Mouse (Mus musculus): ENCODE measurements around the gene Ankrd55. TPM values are rescaled to one million over a fixed set of nuclear protein-coding genes. Genes with fewer than 3 reads are reported as not detected.

Gene Ankrd55
- polyA plus RNA-seq, 1 experiment: 0.18 TPM

DNA sequence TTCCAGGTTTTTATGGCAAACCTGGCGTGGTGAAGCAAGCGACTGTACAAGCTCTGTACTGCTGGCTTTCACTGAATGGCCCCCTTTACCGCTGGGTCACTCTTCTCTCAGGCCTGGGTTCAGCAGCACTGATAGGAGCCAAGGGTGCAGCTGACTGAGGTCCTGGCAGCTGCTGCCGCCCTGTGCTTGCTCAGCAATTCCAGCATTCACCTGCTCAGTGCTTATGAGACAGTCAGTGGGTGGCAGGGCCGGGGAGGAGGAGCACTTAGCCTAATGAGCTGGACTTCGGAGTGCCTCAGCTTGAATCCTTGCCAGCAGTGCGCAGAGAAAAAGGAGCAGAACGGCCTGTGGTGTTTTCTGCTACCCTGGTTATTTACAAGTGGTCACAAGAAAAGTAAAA is 87.5 kb downstream of the Ankrd55 start:
- H3K79me2 ChIP-seq (ENCODE audit: control insufficient read depth, insufficient read depth): no peaks in the 10 kb centered on the region
- no peak overlapping the region for H3K4me3 ChIP-seq (ENCODE audit: insufficient read depth, poor library complexity, severe bottlenecking)
- no peaks in the 10 kb centered on the region for H3K27me3 ChIP-seq (ENCODE audit: control insufficient read depth, insufficient read depth, insufficient read length)
- H3K79me3 ChIP-seq (ENCODE audit: low read depth): no peaks in the 10 kb centered on the region
- no peaks in the 10 kb centered on the region for H3K36me3 ChIP-seq (ENCODE audit: control insufficient read depth, insufficient read depth)
- H3ac ChIP-seq (ENCODE audit: control insufficient read depth, insufficient read length, low read depth): no peak overlapping the region
- TF ChIP-seq MYOD1 (IDR thresholded peaks at IDR 0.05; ENCODE audit: control insufficient read depth, insufficient read length, low read depth) (no peak), FOSL1 (IDR thresholded peaks at IDR 0.05; ENCODE audit: insufficient read depth, low read length, poor library complexity, severe bottlenecking) (no peak), USF1 (IDR thresholded peaks at IDR 0.05; ENCODE audit: low read depth) (no peak), MYOG (IDR thresholded peaks at IDR 0.05; ENCODE audit: control insufficient read depth, extremely low read depth, insufficient read length) (no peak), MAX (IDR thresholded peaks at IDR 0.05) (no peak), CTCF (IDR thresholded peaks at IDR 0.05; ENCODE audit: control insufficient read depth, insufficient read depth, insufficient read length) (no peak), CEBPB (IDR thresholded peaks at IDR 0.05; ENCODE audit: low read depth) (no peak)

DNA sequence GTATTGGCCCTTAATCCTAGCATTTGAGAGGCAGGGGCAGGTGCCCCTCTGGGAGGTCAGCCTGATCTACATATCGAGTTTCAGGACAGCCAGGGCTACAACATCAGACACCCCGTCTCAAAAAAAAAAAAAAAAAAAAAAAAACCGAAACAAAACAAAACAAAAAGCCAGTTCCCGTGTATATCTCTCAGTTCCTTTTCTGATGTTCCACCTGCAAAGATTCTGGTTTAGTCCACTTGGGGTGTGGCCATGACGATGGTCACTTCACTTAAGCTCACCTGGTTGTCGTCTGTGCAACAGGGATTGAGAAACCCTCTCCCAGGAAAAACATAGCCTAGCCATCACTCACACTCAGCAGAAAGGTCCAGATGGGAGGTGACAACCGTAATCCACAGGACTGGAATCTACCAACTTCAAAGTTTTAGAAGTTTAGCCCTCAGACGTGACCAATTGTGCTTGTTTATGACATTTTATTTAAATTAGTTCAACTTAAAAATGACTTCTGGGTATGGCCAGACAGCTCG is 90.6 kb downstream of the Ankrd55 start:
- Histone ChIP-seq H3ac (ENCODE audit: control insufficient read depth, insufficient read length, low read depth) (no peak overlapping the region), H3K79me3 (ENCODE audit: low read depth) (no peaks in the 10 kb centered on the region), H3K36me3 (ENCODE audit: control insufficient read depth, insufficient read depth) (no peaks in the 10 kb centered on the region), H3K79me2 (ENCODE audit: control insufficient read depth, insufficient read depth) (no peaks in the 10 kb centered on the region), H3K4me3 (ENCODE audit: insufficient read depth, poor library complexity, severe bottlenecking) (no peak overlapping the region), H3K27me3 (ENCODE audit: control insufficient read depth, insufficient read depth, insufficient read length) (no peaks in the 10 kb centered on the region)
- no peak for TF ChIP-seq FOSL1 (IDR thresholded peaks at IDR 0.05; ENCODE audit: insufficient read depth, low read length, poor library complexity, severe bottlenecking)
- no peak for TF ChIP-seq MYOD1 (IDR thresholded peaks at IDR 0.05; ENCODE audit: control insufficient read depth, insufficient read length, low read depth)
- TF ChIP-seq MAX (IDR thresholded peaks at IDR 0.05): no peak
- TF ChIP-seq MYOG (IDR thresholded peaks at IDR 0.05; ENCODE audit: control insufficient read depth, extremely low read depth, insufficient read length): no peak
- TF ChIP-seq CTCF (IDR thresholded peaks at IDR 0.05; ENCODE audit: control insufficient read depth, insufficient read depth, insufficient read length): no peak
- no peak for TF ChIP-seq CEBPB (IDR thresholded peaks at IDR 0.05; ENCODE audit: low read depth)
- no peak for TF ChIP-seq USF1 (IDR thresholded peaks at IDR 0.05; ENCODE audit: low read depth)

- TF ChIP-seq MYOG (IDR thresholded peaks at IDR 0.05; ENCODE audit: control insufficient read depth, extremely low read depth, insufficient read length) (no peak), MYOD1 (IDR thresholded peaks at IDR 0.05; ENCODE audit: control insufficient read depth, insufficient read length, low read depth) (no peak), MAX (IDR thresholded peaks at IDR 0.05) (no peak), CTCF (IDR thresholded peaks at IDR 0.05; ENCODE audit: control insufficient read depth, insufficient read depth, insufficient read length) (no peak), USF1 (IDR thresholded peaks at IDR 0.05; ENCODE audit: low read depth) (no peak), FOSL1 (IDR thresholded peaks at IDR 0.05; ENCODE audit: insufficient read depth, low read length, poor library complexity, severe bottlenecking) (no peak), CEBPB (IDR thresholded peaks at IDR 0.05; ENCODE audit: low read depth) (no peak)
- Histone ChIP-seq H3K4me3 (ENCODE audit: insufficient read depth, poor library complexity, severe bottlenecking) (no peak overlapping the region), H3ac (ENCODE audit: control insufficient read depth, insufficient read length, low read depth) (no peak overlapping the region), H3K36me3 (ENCODE audit: control insufficient read depth, insufficient read depth) (no peaks in the 10 kb centered on the region), H3K79me2 (ENCODE audit: control insufficient read depth, insufficient read depth) (no peaks in the 10 kb centered on the region), H3K79me3 (ENCODE audit: low read depth) (no peaks in the 10 kb centered on the region), H3K27me3 (ENCODE audit: control insufficient read depth, insufficient read depth, insufficient read length) (no peaks in the 10 kb centered on the region)
Observed at GRCm38 (mm10) chr13:112381476-112381875, 93.2 kb downstream of the Ankrd55 start.

DNA sequence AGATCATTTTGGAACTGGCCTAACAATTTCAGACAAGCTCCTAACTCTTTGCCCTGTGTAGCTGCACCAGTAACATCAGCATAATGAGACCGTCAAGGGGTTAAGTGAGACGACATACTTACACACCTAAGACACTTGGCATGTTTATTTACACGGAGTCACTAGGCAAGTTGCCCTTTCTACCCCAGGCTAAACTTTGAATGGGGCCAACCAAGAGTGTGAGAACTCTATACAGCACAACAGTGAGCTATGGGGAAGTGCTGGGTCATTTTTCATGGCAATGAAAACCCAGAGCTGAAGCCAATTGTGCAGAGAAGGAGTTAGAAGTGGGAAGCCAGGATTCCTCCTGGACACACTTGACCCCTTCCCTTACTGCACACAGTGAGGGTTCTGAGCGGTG is 94.2 kb downstream of the Ankrd55 start:
- no peak overlapping the region for H3K4me3 ChIP-seq (ENCODE audit: insufficient read depth, poor library complexity, severe bottlenecking)

DNA sequence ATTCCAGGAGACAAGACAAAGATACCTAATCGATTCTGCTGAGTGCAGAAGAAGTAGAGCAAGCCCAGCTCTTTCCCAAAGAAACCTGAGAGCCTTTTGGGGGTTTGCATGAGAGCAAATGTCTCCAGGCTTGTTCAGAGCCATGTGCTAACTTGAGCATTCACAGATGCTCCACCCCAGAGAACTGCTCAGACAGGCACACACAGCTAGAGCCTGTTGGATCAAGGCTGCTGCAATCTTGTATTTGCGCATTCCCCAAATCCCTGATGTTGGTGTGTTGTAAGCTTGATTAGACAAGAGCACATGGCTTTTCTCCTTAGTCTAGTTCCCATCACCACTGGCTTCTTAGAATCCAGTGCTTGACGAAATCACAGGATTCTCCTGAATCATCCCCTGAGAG is 94.7 kb downstream of the Ankrd55 start:
- Histone ChIP-seq H3K79me2 (ENCODE audit: control insufficient read depth, insufficient read depth) (no peaks in the 10 kb centered on the region), H3K79me3 (ENCODE audit: low read depth) (no peaks in the 10 kb centered on the region), H3ac (ENCODE audit: control insufficient read depth, insufficient read length, low read depth) (no peak overlapping the region), H3K36me3 (ENCODE audit: control insufficient read depth, insufficient read depth) (no peaks in the 10 kb centered on the region), H3K4me3 (ENCODE audit: insufficient read depth, poor library complexity, severe bottlenecking) (no peak overlapping the region), H3K27me3 (ENCODE audit: control insufficient read depth, insufficient read depth, insufficient read length) (no peaks in the 10 kb centered on the region)
- TF ChIP-seq USF1 (IDR thresholded peaks at IDR 0.05; ENCODE audit: low read depth): no peak
- TF ChIP-seq MYOD1 (IDR thresholded peaks at IDR 0.05; ENCODE audit: control insufficient read depth, insufficient read length, low read depth): no peak
- no peak for TF ChIP-seq CTCF (IDR thresholded peaks at IDR 0.05; ENCODE audit: control insufficient read depth, insufficient read depth, insufficient read length)
- TF ChIP-seq FOSL1 (IDR thresholded peaks at IDR 0.05; ENCODE audit: insufficient read depth, low read length, poor library complexity, severe bottlenecking): no peak
- TF ChIP-seq MAX (IDR thresholded peaks at IDR 0.05): no peak
- no peak for TF ChIP-seq MYOG (IDR thresholded peaks at IDR 0.05; ENCODE audit: control insufficient read depth, extremely low read depth, insufficient read length)

More for the DNA sequence above, 94.2 kb downstream of the Ankrd55 start:
- no peak overlapping the region for H3ac ChIP-seq (ENCODE audit: control insufficient read depth, insufficient read length, low read depth)
- H3K27me3 ChIP-seq (ENCODE audit: control insufficient read depth, insufficient read depth, insufficient read length): no peaks in the 10 kb centered on the region
- TF ChIP-seq MYOG (IDR thresholded peaks at IDR 0.05; ENCODE audit: control insufficient read depth, extremely low read depth, insufficient read length) (no peak), USF1 (IDR thresholded peaks at IDR 0.05; ENCODE audit: low read depth) (no peak), MAX (IDR thresholded peaks at IDR 0.05) (no peak), FOSL1 (IDR thresholded peaks at IDR 0.05; ENCODE audit: insufficient read depth, low read length, poor library complexity, severe bottlenecking) (no peak), CTCF (IDR thresholded peaks at IDR 0.05; ENCODE audit: control insufficient read depth, insufficient read depth, insufficient read length) (no peak), MYOD1 (IDR thresholded peaks at IDR 0.05; ENCODE audit: control insufficient read depth, insufficient read length, low read depth) (no peak), CEBPB (IDR thresholded peaks at IDR 0.05; ENCODE audit: low read depth) (no peak)
- H3K79me2 ChIP-seq (ENCODE audit: control insufficient read depth, insufficient read depth): no peaks in the 10 kb centered on the region
- no peaks in the 10 kb centered on the region for H3K36me3 ChIP-seq (ENCODE audit: control insufficient read depth, insufficient read depth)
- no peaks in the 10 kb centered on the region for H3K79me3 ChIP-seq (ENCODE audit: low read depth)
